Mouse (Mus musculus): Measurements from ENCODE around the gene Synpr. TPM values are rescaled to one million over a fixed set of nuclear protein-coding genes. Genes with fewer than 3 reads are reported as not detected.

Gene Synpr
- total and polyA plus RNA-seq, 2 experiments from 2014 or later: 67.2 to 69.3 TPM

- Histone ChIP-seq H3K36me3 (ENCODE audit: insufficient read depth) (no peaks in the 10 kb centered on the region), H3K4me2 (ENCODE audit: low read depth) (0 out of 2 replicates have a peak overlapping the region, but pooled peaks have one; percentile 2), H3K4me3 (ENCODE audit: low read depth, low read length) (no peak overlapping the region), H3K9ac (no peak overlapping the region), H3K27ac (ENCODE audit: low read depth, low read length) (no peak overlapping the region), H3K27me3 (ENCODE audit: insufficient read depth, low read length) (no peaks in the 10 kb centered on the region), H3K4me1 (ENCODE audit: insufficient read depth) (no peaks in the 10 kb centered on the region), H3K9me3 (ENCODE audit: low read length) (no peaks in the 10 kb centered on the region)
- DNase-seq: no peak
- TF ChIP-seq CTCF (IDR thresholded peaks at IDR 0.05; ENCODE audit: low read depth): no peak
- ATAC-seq: no peak
Measured at GRCm38 (mm10) chr14:13454991-13455390, 170.4 kb downstream of the Synpr start.

GRCm38 (mm10) chr14:13459333-13459732 is 174.8 kb downstream of the Synpr start:
- TF ChIP-seq CTCF (IDR thresholded peaks at IDR 0.05; ENCODE audit: low read depth): peak; percentile 73
- H3K9ac ChIP-seq: no peak overlapping the region
- H3K4me1 ChIP-seq (ENCODE audit: insufficient read depth): no peaks in the 10 kb centered on the region
- H3K4me3 ChIP-seq (ENCODE audit: low read depth, low read length): no peak overlapping the region
- H3K36me3 ChIP-seq (ENCODE audit: insufficient read depth): no peaks in the 10 kb centered on the region
- no peaks in the 10 kb centered on the region for H3K27me3 ChIP-seq (ENCODE audit: insufficient read depth, low read length)
- DNase-seq (peak; percentile 61), ATAC-seq (peak; percentile 77)
- H3K9me3 ChIP-seq (ENCODE audit: low read length): no peaks in the 10 kb centered on the region
- 3% methylated on average over 1 of the region's 1 CpGs for WGBS
- no peak overlapping the region for H3K4me2 ChIP-seq (ENCODE audit: low read depth)
- no peak overlapping the region for H3K27ac ChIP-seq (ENCODE audit: low read depth, low read length)

DNA sequence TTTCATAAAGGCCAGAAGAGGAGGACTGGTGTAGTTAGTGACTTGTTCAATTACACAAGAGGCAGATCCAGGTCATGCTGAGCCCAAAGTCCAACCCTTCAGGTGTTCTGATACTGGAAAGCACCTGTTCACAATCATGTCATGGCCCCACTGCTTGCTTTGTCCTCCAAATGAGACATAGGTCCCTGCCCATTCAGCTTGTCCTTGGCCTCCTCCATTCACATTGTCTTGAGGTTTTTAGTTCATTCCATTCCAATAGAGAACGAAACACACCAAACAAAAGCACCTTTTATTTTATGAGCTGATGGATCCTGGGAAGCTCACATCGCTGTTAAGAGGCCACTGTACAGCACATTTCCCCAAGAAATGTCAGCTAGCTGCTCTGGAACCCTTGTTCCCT is 184.6 kb downstream of the Synpr start:
- ATAC-seq: no peak
- no peak overlapping the region for H3K4me2 ChIP-seq (ENCODE audit: low read depth)
- H3K4me3 ChIP-seq (ENCODE audit: low read depth, low read length): no peak overlapping the region
- H3K9me3 ChIP-seq (ENCODE audit: low read length): no peaks in the 10 kb centered on the region
- no peaks in the 10 kb centered on the region for H3K36me3 ChIP-seq (ENCODE audit: insufficient read depth)
- no peaks in the 10 kb centered on the region for H3K27me3 ChIP-seq (ENCODE audit: insufficient read depth, low read length)
- H3K27ac ChIP-seq (ENCODE audit: low read depth, low read length): no peak overlapping the region
- 72% methylated on average over 2 of the region's 2 CpGs for WGBS
- no peak for TF ChIP-seq CTCF (IDR thresholded peaks at IDR 0.05; ENCODE audit: low read depth)
- no peak overlapping the region for H3K9ac ChIP-seq
- no peaks in the 10 kb centered on the region for H3K4me1 ChIP-seq (ENCODE audit: insufficient read depth)
- DNase-seq: no peak

DNA sequence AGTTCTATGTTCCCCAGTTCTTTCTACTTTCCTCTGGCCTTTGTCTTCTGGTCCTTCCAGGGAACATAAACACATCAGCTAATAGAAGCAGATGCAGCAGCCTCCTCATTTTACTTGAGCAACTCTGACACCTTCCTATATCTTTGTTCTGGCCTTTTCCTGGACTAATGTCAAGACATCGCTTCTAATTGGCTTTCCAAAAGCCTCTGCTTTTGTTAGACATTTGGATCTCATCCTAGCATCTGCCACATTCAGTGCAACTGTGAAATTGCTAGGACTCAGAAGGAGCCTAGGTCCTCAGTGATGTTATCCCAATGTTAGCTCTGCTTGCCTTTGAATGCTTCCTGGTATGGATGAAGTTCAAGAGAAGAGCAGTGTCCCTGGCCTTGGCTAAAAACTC is 193.2 kb downstream of the Synpr start:
- no peak overlapping the region for H3K4me2 ChIP-seq (ENCODE audit: low read depth)
- DNase-seq (no peak), ATAC-seq (peak; percentile 27; the same call in 1 of the 2 replicates)
- no peak overlapping the region for H3K4me3 ChIP-seq (ENCODE audit: low read depth, low read length)
- H3K4me1 ChIP-seq (ENCODE audit: insufficient read depth): no peaks in the 10 kb centered on the region
- H3K36me3 ChIP-seq (ENCODE audit: insufficient read depth): no peaks in the 10 kb centered on the region
- WGBS: 23% methylated on average over 1 of the region's 1 CpGs
- no peak for TF ChIP-seq CTCF (IDR thresholded peaks at IDR 0.05; ENCODE audit: low read depth)
- no peak overlapping the region for H3K27ac ChIP-seq (ENCODE audit: low read depth, low read length)
- H3K27me3 ChIP-seq (ENCODE audit: insufficient read depth, low read length): no peaks in the 10 kb centered on the region
- no peaks in the 10 kb centered on the region for H3K9me3 ChIP-seq (ENCODE audit: low read length)
- no peak overlapping the region for H3K9ac ChIP-seq

DNA sequence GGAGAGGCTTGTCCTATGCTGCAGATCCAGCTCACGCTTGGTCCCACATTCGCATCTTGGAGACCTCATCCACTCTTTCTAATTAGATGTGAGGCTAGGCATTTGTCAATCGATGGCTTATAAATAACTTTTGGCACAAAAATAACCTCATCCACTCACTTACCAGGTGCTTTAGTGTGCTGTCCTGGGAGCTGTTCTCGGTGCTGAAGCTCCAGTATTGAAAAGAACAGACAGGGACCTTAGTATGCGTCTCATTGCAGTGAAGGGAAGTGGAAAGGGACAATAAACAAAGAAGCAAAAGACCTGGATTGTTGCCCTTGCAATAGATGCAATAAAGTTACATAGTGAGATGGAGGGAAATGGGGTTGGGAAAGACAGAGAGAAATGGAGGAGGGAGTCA is 220.8 kb downstream of the Synpr start:
- no peak for TF ChIP-seq CTCF (IDR thresholded peaks at IDR 0.05; ENCODE audit: low read depth)
- Histone ChIP-seq H3K27me3 (ENCODE audit: insufficient read depth, low read length) (no peaks in the 10 kb centered on the region), H3K36me3 (ENCODE audit: insufficient read depth) (no peaks in the 10 kb centered on the region), H3K4me1 (ENCODE audit: insufficient read depth) (no peaks in the 10 kb centered on the region), H3K4me3 (ENCODE audit: low read depth, low read length) (no peak overlapping the region), H3K4me2 (ENCODE audit: low read depth) (no peak overlapping the region), H3K9me3 (ENCODE audit: low read length) (no peaks in the 10 kb centered on the region), H3K27ac (ENCODE audit: low read depth, low read length) (no peak overlapping the region), H3K9ac (no peak overlapping the region)
- 64% methylated on average over 5 of the region's 5 CpGs for WGBS
- DNase-seq (no peak), ATAC-seq (no peak)

DNA sequence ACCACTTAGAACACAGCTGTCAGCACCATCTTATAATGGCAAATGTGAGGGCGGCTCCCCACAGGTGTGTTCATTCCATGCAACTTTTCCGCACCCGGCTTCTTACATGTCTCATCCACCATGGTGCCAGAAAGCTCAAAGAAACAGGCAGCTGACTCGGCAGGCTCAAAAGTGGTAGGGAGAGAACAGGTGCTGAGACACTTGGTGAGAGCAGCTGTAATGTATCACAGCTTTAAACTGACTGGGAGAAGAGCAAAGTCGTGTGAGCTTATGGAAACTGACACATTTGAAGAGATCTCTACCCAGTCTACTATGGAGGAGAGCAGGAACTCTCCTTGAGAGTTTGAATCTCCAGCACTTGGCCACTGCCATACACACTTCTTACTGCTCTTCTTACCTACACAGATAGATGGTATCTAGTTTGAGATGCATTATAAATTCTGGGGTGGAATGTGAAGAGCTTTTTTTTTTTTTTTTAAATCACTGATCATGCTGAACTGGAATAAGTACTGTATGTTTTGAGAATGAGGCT is 234.1 kb downstream of the Synpr start:
- Histone ChIP-seq H3K27ac (ENCODE audit: low read depth, low read length) (peak overlapping the region; percentile 72), H3K4me1 (ENCODE audit: insufficient read depth) (no peaks in the 10 kb centered on the region), H3K9me3 (ENCODE audit: low read length) (no peaks in the 10 kb centered on the region), H3K36me3 (ENCODE audit: insufficient read depth) (no peaks in the 10 kb centered on the region), H3K9ac (no peak overlapping the region), H3K4me3 (ENCODE audit: low read depth, low read length) (no peak overlapping the region), H3K4me2 (ENCODE audit: low read depth) (no peak overlapping the region), H3K27me3 (ENCODE audit: insufficient read depth, low read length) (no peaks in the 10 kb centered on the region)
- ATAC-seq (peak; percentile 30; the same call in 1 of the 2 replicates), DNase-seq (peak; percentile 44)
- TF ChIP-seq CTCF (IDR thresholded peaks at IDR 0.05; ENCODE audit: low read depth): no peak
- 65% methylated on average over 5 of the region's 5 CpGs for WGBS

GRCm38 (mm10) chr14:13519239-13520011 is 234.8 kb downstream of the Synpr start:
- Histone ChIP-seq H3K4me1 (ENCODE audit: insufficient read depth) (no peaks in the 10 kb centered on the region), H3K4me3 (ENCODE audit: low read depth, low read length) (no peak overlapping the region), H3K9ac (no peak overlapping the region), H3K4me2 (ENCODE audit: low read depth) (no peak overlapping the region), H3K27me3 (ENCODE audit: insufficient read depth, low read length) (no peaks in the 10 kb centered on the region), H3K9me3 (ENCODE audit: low read length) (no peaks in the 10 kb centered on the region), H3K36me3 (ENCODE audit: insufficient read depth) (no peaks in the 10 kb centered on the region), H3K27ac (ENCODE audit: low read depth, low read length) (peak overlapping the region; percentile 72)
- ATAC-seq: peak; percentile 90
- DNase-seq: peak; percentile 26
- no peak for TF ChIP-seq CTCF (IDR thresholded peaks at IDR 0.05; ENCODE audit: low read depth)
- 16% methylated on average over 7 of the region's 7 CpGs for WGBS
